Mouse (Mus musculus) liver, embryonic 14.5 days (tissue): ENCODE results near the gene Stbd1.

Source experiments
- CTCF ChIP-seq: IDR thresholded peaks from 2 replicates; pipeline ENCODE4 v1.5.1; 2016; ENCODE audit warnings: antibody characterized with exemption, low read depth, control low read depth
- EP300 ChIP-seq: IDR thresholded peaks from 2 replicates; pipeline ENCODE4 v1.6.1; 2016; ENCODE audit warnings: antibody characterized with exemption, low read depth

DNA sequence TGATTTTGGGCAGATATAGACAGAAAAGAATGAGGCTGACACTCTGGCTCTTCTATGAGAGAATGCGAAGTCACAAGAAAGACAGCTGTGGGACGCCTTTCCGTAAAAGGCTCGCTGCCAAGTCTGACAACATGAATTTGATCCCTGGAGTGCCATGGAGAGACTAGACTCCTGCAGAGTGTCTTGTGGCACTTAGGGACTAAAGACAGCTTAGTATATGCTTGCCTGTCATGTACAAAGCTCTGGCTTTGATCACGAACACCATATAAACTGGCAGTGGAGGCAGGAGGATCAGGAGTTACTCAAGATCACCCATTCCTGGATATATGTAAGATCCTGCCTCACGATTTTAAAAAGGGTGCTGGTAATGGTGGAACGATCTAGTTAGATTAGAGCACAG, 25.1 kb downstream of the Stbd1 start:
- TF ChIP-seq CTCF = no peak
- TF ChIP-seq EP300 = no peak
